Mouse (Mus musculus): ENCODE data around the gene Dnlz.

DNA sequence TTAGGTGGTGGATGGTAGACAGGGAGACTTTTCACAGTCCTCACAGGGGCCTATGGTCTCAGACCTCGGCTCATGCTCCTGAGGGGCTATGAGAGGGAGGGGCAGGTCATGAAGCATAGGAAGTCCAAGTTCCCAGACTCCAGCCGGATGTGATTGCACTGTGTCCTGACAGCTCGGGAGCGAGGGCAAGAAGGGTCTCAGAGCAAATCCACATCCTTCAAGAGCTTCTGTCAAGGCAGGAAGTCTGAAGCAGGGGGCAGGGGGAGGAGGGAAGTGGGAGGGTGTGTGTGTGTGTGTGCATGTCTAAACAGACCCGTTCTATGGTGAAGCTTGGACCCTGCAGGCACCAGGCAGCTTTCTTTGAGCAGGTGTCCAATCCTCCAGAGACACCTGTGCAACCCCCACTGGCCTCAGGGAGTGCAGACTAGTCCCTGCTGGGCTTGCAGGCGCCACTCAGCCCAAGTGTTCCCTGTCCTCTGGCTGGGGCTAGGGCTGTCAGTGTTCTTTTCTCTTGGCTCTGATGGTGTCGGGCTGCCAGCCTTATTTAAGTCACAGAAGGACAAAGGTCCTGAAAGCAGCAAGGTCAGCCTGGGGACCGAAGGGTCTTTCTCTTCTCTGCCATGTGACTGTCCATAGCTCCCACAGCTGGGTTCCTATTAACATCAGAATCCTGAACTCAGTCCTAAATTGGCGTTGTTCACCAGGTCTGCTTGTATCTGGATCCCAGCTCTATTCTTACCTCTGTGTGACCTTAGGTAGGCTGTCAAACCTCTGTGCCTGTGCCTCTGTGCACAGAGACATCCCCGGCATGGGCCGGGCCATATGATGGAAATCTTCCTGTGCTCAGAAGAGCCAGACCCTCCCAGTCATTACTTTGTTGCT, 9.1 kb downstream of the Dnlz start:
- TF ChIP-seq CTCF (IDR thresholded peaks at IDR 0.05; ENCODE audit: low read depth, low read length) (no peak), POLR2A (IDR thresholded peaks at IDR 0.05; ENCODE audit: borderline replicate concordance, low read depth, low read length) (no peak)

Measured in bone marrow macrophage, adult 2 months (primary cell).